Mouse (Mus musculus) limb, embryonic 12.5 days (tissue): ENCODE results near the gene Zbtb34. TPM values are rescaled to one million over a fixed set of nuclear protein-coding genes. Genes with fewer than 3 reads are reported as not detected.

Experiments
- ATAC-seq: fragments of 200-750 bp; cut with Nextera tagmentation; 2 replicates; pipeline ENCODE4 v1.8.0; 2017; ENCODE audit warnings: low read depth, moderate TSS enrichment; ENCODE audit not compliant: insufficient number of reproducible peaks, insufficient read depth, low FRiP score, low TSS enrichment
- H3K27ac ChIP-seq: fragments of 300-500 bp; sonication (generic); 2 replicates; pipeline ENCODE4 v1.5.1; 2016; ENCODE audit warnings: mild to moderate bottlenecking, moderate library complexity
- H3K27me3 ChIP-seq: fragments of 300-500 bp; sonication (generic); 2 replicates; pipeline ENCODE4 v1.6.1; 2016; ENCODE audit warnings: mild to moderate bottlenecking, moderate library complexity
- H3K36me3 ChIP-seq: fragments of 300-500 bp; sonication (generic); 2 replicates; pipeline ENCODE4 v1.6.1; 2016; ENCODE audit warnings: mild to moderate bottlenecking, moderate library complexity
- H3K4me1 ChIP-seq: fragments of 300-500 bp; sonication (generic); replicated peaks from 2 replicates; pipeline ENCODE4 v1.6.1; 2016
- H3K4me2 ChIP-seq: fragments of 300-500 bp; sonication (generic); 2 replicates; pipeline ENCODE4 v1.6.1; 2016; ENCODE audit warnings: mild to moderate bottlenecking, moderate library complexity
- H3K4me3 ChIP-seq: fragments of 300-500 bp; sonication (generic); replicated peaks from 2 replicates; pipeline ENCODE4 v1.5.1; 2016; ENCODE audit warnings: mild to moderate bottlenecking
- H3K9ac ChIP-seq: fragments of 300-500 bp; sonication (generic); replicated peaks from 2 replicates; pipeline ENCODE4 v1.6.1; 2016; ENCODE audit warnings: mild to moderate bottlenecking, moderate library complexity
- H3K9me3 ChIP-seq: fragments of 300-500 bp; sonication (generic); 2 replicates; pipeline ENCODE4 v1.6.1; 2016; ENCODE audit warnings: mild to moderate bottlenecking, moderate library complexity
- WGBS: fragments of 180-500 bp; shearing (Covaris S2); methylation state at CpG from one replicate; pipeline ENCODE4 v1.1.7; 2016; 5-methylcytosine and 5-hydroxymethylcytosine counted together
- polyA plus RNA-seq: library from polyadenylated mRNA; unstranded; fragments of >200 nt; fragmentation: Nextera tagmentation; extraction: Ambion mirVana; gene quantifications from 2 replicates; pipeline ENCODE4 v1.2.1, GENCODE M21; 2016

Gene Zbtb34
- polyA plus RNA-seq, 1 experiment from 2014 or later: 8.7 TPM

- ATAC-seq: no peak
- H3K4me1 ChIP-seq: peaks cover 18% of the 10 kb centered on the region
- no peak overlapping the region for H3K9ac ChIP-seq
- H3K4me3 ChIP-seq: no peak overlapping the region
- H3K4me2 ChIP-seq: no peak overlapping the region
- H3K36me3 ChIP-seq: peaks cover 16% of the 10 kb centered on the region
- no peaks in the 10 kb centered on the region for H3K9me3 ChIP-seq
- no peak overlapping the region for H3K27ac ChIP-seq
- no peaks in the 10 kb centered on the region; the same call in 1 of the 2 replicates for H3K27me3 ChIP-seq
Measured at GRCm38 (mm10) chr2:33444862-33445261, 13.7 kb upstream of the Zbtb34 start.

- H3K9ac ChIP-seq: no peak overlapping the region
- peaks cover 10% of the 10 kb centered on the region for H3K36me3 ChIP-seq
- H3K27me3 ChIP-seq: no peaks in the 10 kb centered on the region; the same call in 1 of the 2 replicates
- H3K4me3 ChIP-seq: no peak overlapping the region
- H3K4me2 ChIP-seq: no peak overlapping the region
- ATAC-seq: no peak
- H3K27ac ChIP-seq: no peak overlapping the region
- H3K4me1 ChIP-seq: peaks cover 19% of the 10 kb centered on the region
- WGBS: 60% methylated on average over 5 of the region's 5 CpGs
- H3K9me3 ChIP-seq: no peaks in the 10 kb centered on the region
Measured at GRCm38 (mm10) chr2:33444358-33444757, 13.2 kb upstream of the Zbtb34 start.

GRCm38 (mm10) chr2:33442701-33443100 lies 11.6 kb upstream of the Zbtb34 start:
- Histone ChIP-seq H3K27ac (no peak overlapping the region), H3K36me3 (no peaks in the 10 kb centered on the region), H3K27me3 (no peaks in the 10 kb centered on the region; the same call in 1 of the 2 replicates), H3K4me3 (no peak overlapping the region), H3K9me3 (no peaks in the 10 kb centered on the region), H3K4me1 (0 out of 2 replicates have a peak, but pooled peaks cover 12% of the 10 kb centered on the region), H3K4me2 (no peak overlapping the region), H3K9ac (no peak overlapping the region)
- no peak for ATAC-seq
- 86% methylated on average over 4 of the region's 4 CpGs for WGBS

GRCm38 (mm10) chr2:33440893-33441292 lies 9.8 kb upstream of the Zbtb34 start:
- Histone ChIP-seq H3K27me3 (peaks cover 7% of the 10 kb centered on the region; the same call in 1 of the 2 replicates), H3K4me2 (no peak overlapping the region), H3K27ac (no peak overlapping the region), H3K9ac (no peak overlapping the region), H3K4me3 (no peak overlapping the region), H3K9me3 (no peaks in the 10 kb centered on the region), H3K4me1 (peaks cover 21% of the 10 kb centered on the region), H3K36me3 (no peaks in the 10 kb centered on the region)
- ATAC-seq: no peak
- WGBS: 33% methylated on average over 4 of the region's 4 CpGs

- H3K4me2 ChIP-seq: no peak overlapping the region
- 20% methylated on average over 9 of the region's 9 CpGs for WGBS
- no peaks in the 10 kb centered on the region for H3K36me3 ChIP-seq
- no peak overlapping the region for H3K9ac ChIP-seq
- H3K27ac ChIP-seq: no peak overlapping the region
- peaks cover 7% of the 10 kb centered on the region; the same call in 1 of the 2 replicates for H3K27me3 ChIP-seq
- no peak for ATAC-seq
- H3K9me3 ChIP-seq: no peaks in the 10 kb centered on the region
- no peak overlapping the region for H3K4me3 ChIP-seq
- peaks cover 27% of the 10 kb centered on the region for H3K4me1 ChIP-seq
Measured at GRCm38 (mm10) chr2:33439980-33440670, 9.0 kb upstream of the Zbtb34 start.

- Histone ChIP-seq H3K36me3 (no peaks in the 10 kb centered on the region), H3K9me3 (no peaks in the 10 kb centered on the region), H3K4me2 (no peak overlapping the region), H3K9ac (no peak overlapping the region), H3K4me3 (no peak overlapping the region), H3K27ac (no peak overlapping the region), H3K27me3 (peaks cover 7% of the 10 kb centered on the region; the same call in 1 of the 2 replicates), H3K4me1 (peaks cover 27% of the 10 kb centered on the region)
- ATAC-seq: no peak
- 27% methylated on average over 8 of the region's 8 CpGs for WGBS
Measured at GRCm38 (mm10) chr2:33439471-33439881, 8.4 kb upstream of the Zbtb34 start.

- 14% methylated on average over 2 of the region's 2 CpGs for whole genome bisulfite sequencing
- H3K27ac ChIP-seq: no peak overlapping the region
- no peak overlapping the region for H3K4me2 ChIP-seq
- no peak overlapping the region for H3K9ac ChIP-seq
- H3K4me3 ChIP-seq: no peak overlapping the region
- peaks cover 27% of the 10 kb centered on the region for H3K4me1 ChIP-seq
- H3K36me3 ChIP-seq: no peaks in the 10 kb centered on the region
- H3K9me3 ChIP-seq: no peaks in the 10 kb centered on the region
- H3K27me3 ChIP-seq: peaks cover 7% of the 10 kb centered on the region; the same call in 1 of the 2 replicates
- ATAC-seq: no peak
Measured at GRCm38 (mm10) chr2:33438377-33438776, 7.3 kb upstream of the Zbtb34 start.

GRCm38 (mm10) chr2:33437184-33437583 lies 6.1 kb upstream of the Zbtb34 start:
- Histone ChIP-seq H3K36me3 (no peaks in the 10 kb centered on the region), H3K4me3 (no peak overlapping the region), H3K9ac (no peak overlapping the region), H3K9me3 (no peaks in the 10 kb centered on the region), H3K4me1 (peaks cover 27% of the 10 kb centered on the region), H3K27ac (no peak overlapping the region), H3K4me2 (no peak overlapping the region), H3K27me3 (peaks cover 7% of the 10 kb centered on the region; the same call in 1 of the 2 replicates)
- 51% methylated on average over 11 of the region's 11 CpGs for WGBS
- ATAC-seq: no peak

- Histone ChIP-seq H3K9me3 (no peaks in the 10 kb centered on the region), H3K4me2 (peak overlapping the region; percentile 58), H3K27me3 (peaks cover 7% of the 10 kb centered on the region; the same call in 1 of the 2 replicates), H3K9ac (peak overlapping the region; percentile 32; the same call in 1 of the 2 replicates), H3K4me3 (peak overlapping the region; percentile 24), H3K36me3 (no peaks in the 10 kb centered on the region), H3K27ac (no peak overlapping the region), H3K4me1 (peaks cover 27% of the 10 kb centered on the region)
- no peak for ATAC-seq
- WGBS: 3% methylated on average over 16 of the region's 16 CpGs
Measured at GRCm38 (mm10) chr2:33436035-33436580, 5.0 kb upstream of the Zbtb34 start.

- Histone ChIP-seq H3K4me2 (no peak overlapping the region), H3K27me3 (peaks cover 7% of the 10 kb centered on the region; the same call in 1 of the 2 replicates), H3K9me3 (no peaks in the 10 kb centered on the region), H3K36me3 (no peaks in the 10 kb centered on the region), H3K4me3 (no peak overlapping the region), H3K4me1 (peaks cover 23% of the 10 kb centered on the region), H3K27ac (no peak overlapping the region), H3K9ac (no peak overlapping the region)
- no peak for ATAC-seq
- WGBS: 44% methylated on average over 8 of the region's 8 CpGs
Measured at GRCm38 (mm10) chr2:33435036-33435650, 4.0 kb upstream of the Zbtb34 start.

GRCm38 (mm10) chr2:33432877-33433276 lies 1.8 kb upstream of the Zbtb34 start:
- no peak overlapping the region for H3K9ac ChIP-seq
- H3K27ac ChIP-seq: no peak overlapping the region
- H3K4me1 ChIP-seq: peaks cover 35% of the 10 kb centered on the region
- no peak for ATAC-seq
- H3K36me3 ChIP-seq: peaks cover 1% of the 10 kb centered on the region; the same call in 1 of the 2 replicates
- H3K4me3 ChIP-seq: no peak overlapping the region
- WGBS: 53% methylated on average over 5 of the region's 5 CpGs
- H3K9me3 ChIP-seq: no peaks in the 10 kb centered on the region
- H3K27me3 ChIP-seq: peaks cover 7% of the 10 kb centered on the region; the same call in 1 of the 2 replicates
- no peak overlapping the region for H3K4me2 ChIP-seq
